Mouse (Mus musculus): ENCODE measurements around the gene Ccdc90b.
A peak's percentile ranks its signal among the peaks of the same experiment; 100 is the strongest.

Gene Ccdc90b

DNA sequence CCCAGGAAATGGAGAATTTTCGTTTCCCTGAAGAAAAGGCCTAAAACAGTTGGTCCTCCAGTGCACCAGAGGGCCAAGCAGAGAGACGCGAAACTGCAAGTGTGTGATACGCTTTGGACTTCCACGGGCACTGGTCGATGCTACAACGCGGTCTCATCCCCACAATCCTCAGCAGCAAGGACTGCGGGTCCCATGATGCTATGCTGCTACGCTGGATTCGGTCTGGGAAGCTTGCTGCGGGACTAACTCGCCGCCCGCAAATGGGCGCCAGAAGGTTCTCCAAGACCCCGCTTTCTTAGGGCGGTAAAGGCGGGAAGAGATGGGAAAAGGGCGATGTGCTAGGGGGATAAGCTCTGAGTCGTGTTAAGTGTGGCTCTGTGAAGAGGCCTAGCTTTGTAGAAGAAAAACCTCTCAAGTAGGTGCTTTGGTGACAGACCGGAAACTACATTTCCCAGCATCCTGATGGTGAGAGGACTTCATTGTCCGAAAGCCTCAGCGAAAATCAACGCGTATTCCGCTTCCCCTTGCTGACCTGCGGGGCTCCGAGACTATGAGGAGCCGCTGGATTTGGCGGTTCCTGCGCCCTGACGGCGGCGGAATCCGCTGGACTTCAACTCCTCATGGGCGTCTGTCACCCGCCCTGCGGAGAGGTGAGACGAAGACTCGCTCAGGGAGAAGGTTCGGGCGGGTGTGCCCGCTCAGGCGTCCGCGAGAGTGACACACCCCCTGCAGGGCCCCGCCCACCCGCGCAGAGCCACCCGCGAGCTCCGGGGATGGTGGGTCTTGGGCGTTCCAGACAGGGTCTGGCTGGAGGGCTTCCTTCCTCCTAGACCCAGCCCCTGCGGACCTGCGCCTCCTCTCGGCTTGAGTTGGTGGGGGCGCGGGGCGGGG, at the start of gene Ccdc90b:
TSS of gene Ccdc90b (plus strand) at position 164 of the 891 bp plus-strand sequence.
- DNase-seq = peak; percentile 87 to 95

DNA sequence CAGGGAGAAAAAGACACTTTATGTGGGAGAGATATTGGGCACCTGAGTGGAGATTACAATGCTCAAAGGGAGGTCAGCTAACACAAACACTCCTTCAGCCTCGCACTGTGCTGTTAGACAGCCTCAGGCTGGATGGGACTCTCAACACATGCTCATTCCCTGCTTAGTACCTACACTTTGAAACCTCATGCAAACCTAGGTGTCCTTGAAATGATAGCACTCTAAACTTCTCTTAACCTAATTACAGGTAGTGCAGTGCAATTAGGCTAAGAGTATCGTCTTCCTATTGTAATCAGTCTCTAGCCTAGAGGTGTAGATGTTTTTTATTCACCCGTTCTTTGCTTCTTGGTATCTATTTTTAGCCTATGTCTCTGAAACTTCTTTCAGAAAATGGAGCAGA, 40.6 kb upstream of the Ccdc90b start:
- DNase-seq = no peak

GRCm38 (mm10) chr7:92520820-92521219, 40.1 kb upstream of the Ccdc90b start:
- no peak for DNase-seq

GRCm38 (mm10) chr7:92529245-92529644, 31.7 kb upstream of the Ccdc90b start:
- no peak for DNase-seq

GRCm38 (mm10) chr7:92532351-92533036, 28.5 kb upstream of the Ccdc90b start:
- DNase-seq = no peak

GRCm38 (mm10) chr7:92546763-92547162, 14.2 kb upstream of the Ccdc90b start:
- DNase-seq = no peak

GRCm38 (mm10) chr7:92550248-92550989, 10.5 kb upstream of the Ccdc90b start:
- DNase-seq = no peak

DNA sequence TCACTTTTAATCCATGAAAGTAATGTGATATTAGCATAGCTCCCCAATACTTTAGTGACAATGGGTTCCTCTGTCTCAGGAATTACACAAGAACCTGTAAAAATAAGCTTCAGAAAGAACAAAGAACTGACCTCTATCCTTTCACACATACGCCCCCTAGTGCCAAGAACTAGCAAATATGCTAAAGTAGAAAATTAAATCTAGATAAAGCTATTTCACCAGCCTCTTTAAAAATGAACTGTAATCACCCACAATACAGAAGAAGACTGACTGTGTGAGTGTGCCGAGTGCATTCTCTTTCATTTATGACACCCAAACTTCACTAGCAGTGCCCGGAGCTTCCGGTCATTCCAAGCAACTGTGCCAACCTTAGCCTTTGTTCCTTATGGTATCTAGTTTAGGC, 10.0 kb upstream of the Ccdc90b start:
- DNase-seq = peak in 1 of 2 experiments; percentile 55

GRCm38 (mm10) chr7:92558744-92559143, 2.2 kb upstream of the Ccdc90b start:
- DNase-seq = no peak

GRCm38 (mm10) chr7:92566775-92567174, 5.8 kb downstream of the Ccdc90b start:
- DNase-seq = no peak

GRCm38 (mm10) chr7:92580491-92581207, 19.7 kb downstream of the Ccdc90b start:
- DNase-seq = no peak

- DNase-seq = no peak
Measured at GRCm38 (mm10) chr7:92583567-92583966, 22.6 kb downstream of the Ccdc90b start.

DNA sequence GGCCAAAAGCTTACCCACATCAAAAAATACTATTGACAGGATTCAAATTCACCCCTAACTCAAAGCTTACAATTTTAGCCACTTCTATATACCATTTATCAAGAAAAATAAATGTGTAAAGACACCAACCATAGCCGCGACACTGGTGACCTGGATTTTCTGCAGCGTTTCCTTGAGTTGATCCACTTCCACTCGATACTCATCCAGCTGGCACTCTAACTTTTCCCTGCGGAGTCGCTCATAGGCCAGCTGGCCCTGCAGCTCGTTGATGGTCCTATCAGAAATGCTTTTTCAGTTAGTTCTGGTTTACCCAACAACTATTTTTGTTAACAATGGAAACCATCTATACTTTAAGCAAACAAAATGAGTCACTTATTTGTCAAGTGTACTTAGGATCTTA, 29.0 kb downstream of the Ccdc90b start:
- no peak for DNase-seq

DNA sequence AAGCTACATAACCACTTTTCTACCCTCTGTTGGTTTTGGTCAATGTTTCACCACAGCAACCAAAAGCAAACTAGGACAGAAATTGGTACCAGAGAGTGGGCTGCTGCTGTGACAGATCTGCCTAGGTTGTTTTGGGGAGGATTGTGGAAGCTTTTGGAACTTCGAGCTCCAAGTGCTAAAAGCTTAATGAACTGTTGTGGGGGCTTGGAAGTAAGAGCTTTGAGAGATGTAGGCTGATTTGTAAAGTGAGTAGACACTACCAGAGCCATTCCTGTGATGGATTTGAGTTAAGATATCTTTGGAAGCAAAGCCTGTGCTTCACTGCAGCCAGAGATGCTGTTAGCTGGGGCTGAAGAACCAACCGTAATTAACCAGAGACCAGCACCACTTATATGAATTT, 29.9 kb downstream of the Ccdc90b start:
- no peak for DNase-seq

DNA sequence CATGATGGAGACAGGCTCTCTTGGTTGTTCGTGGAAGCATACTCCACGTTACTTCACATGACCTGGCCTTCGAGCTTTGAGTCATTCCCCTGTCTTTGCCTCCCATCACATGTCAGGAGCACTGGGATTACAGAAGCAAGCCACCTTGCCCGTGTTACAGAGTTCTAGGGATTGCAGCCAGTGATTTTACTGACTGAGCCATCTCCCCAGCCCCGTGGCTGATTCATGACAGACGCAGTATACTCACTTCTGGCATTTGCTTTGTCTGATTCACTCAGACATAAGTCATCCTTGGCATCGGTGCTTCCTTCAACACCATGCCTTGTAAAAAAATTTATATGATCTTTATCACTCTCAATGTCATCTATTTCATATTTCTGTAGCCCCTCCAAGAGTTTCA, 44.0 kb downstream of the Ccdc90b start:
- no peak for DNase-seq

GRCm38 (mm10) chr7:92610830-92611229, 49.9 kb downstream of the Ccdc90b start:
- no peak for DNase-seq

DNA sequence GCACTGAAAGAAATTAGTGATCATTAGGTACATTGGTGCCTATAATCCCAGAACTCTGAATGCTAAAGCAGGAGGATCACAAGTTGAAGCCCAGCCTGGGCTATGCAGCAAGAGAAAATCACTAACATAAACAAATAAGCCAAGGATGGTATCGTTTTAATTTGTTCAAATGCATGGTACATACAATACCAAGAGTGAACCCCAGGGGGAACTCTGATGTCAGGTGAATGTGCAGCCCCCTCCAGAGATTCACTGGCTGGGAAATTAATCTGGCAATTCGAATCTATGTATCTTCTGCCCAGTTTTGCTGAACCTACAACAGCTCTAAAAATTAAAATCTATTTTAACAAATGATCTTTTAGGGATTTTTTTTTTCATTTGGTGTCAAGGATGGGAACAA, 63.5 kb downstream of the Ccdc90b start:
- DNase-seq = no peak

GRCm38 (mm10) chr7:92630167-92630566, 69.2 kb downstream of the Ccdc90b start:
- peak in 1 of 2 experiments; percentile 39 for DNase-seq
